Mouse (Mus musculus): ENCODE measurements around the gene Dennd2c. TPM values are rescaled to one million over a fixed set of nuclear protein-coding genes. Genes with fewer than 3 reads are reported as not detected.

The Dennd2c gene
- polyA plus RNA-seq, 1 experiment from 2014 or later, result 3.7 TPM

DNA sequence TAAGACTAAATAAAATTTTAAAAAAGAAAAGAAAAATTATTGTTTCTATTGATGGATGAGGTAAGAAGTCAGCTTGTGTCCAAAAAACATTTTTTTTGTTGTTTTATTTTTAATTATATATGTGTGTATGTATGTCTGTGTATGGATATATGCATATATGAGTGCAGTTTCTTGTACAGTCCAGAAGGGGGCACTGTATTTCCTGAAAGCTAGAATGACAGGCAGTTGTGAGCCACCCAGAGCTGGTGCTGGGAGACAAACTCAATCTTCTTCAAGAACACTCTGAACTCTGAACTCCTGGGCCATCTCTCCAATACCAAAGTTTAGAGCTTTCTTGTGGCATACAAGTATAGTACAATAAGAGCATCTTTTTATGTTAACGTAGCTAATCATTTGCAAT lies 101.2 kb downstream of the Dennd2c start:
- ATAC-seq (ENCODE audit: insufficient number of reproducible peaks, low FRiP score, low TSS enrichment, low read depth) (no peak), DNase-seq (ENCODE audit: low spot score) (no peak)
- Histone ChIP-seq H3K36me3 (ENCODE audit: control insufficient read depth, insufficient read depth, low read length) (no peaks in the 10 kb centered on the region), H3K4me3 (ENCODE audit: low read depth, low read length) (no peak overlapping the region), H3K4me1 (ENCODE audit: control insufficient read depth, insufficient read depth, low read length) (no peaks in the 10 kb centered on the region), H3K27me3 (ENCODE audit: control insufficient read depth, insufficient read depth, low read length) (no peaks in the 10 kb centered on the region), H3K27ac (replicated peaks; ENCODE audit: low read depth, low read length) (no peak overlapping the region), H3K4me2 (ENCODE audit: low read depth, severe bottlenecking) (no peak overlapping the region), H3K9me3 (ENCODE audit: control insufficient read depth, low read length) (no peaks in the 10 kb centered on the region), H3K9ac (ENCODE audit: low read length) (no peak overlapping the region)
- WGBS, result 91% methylated on average over 1 of the region's 1 CpGs

DNA sequence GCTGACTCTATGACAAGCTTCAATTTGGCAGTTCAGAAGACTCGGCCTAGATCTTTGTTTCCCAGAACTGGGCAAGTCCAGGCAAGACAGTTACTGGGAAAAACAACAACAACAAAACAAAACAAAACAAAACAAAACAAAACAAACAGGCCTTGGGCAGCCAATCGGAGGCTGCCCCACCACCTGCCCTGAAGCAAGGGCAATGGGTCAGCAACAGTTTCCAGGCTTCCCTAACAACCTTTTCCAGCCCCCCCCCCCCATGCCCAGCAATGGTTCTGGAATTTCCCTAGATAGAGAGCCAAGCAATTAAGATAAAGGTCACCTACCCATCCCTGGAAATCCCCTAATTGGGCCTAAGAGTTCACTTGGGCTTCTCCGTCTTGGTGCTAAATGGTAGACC lies 102.0 kb downstream of the Dennd2c start:
- no peak overlapping the region for H3K27ac ChIP-seq (replicated peaks; ENCODE audit: low read depth, low read length)
- no peaks in the 10 kb centered on the region for H3K4me1 ChIP-seq (ENCODE audit: control insufficient read depth, insufficient read depth, low read length)
- H3K36me3 ChIP-seq (ENCODE audit: control insufficient read depth, insufficient read depth, low read length), result no peaks in the 10 kb centered on the region
- H3K9me3 ChIP-seq (ENCODE audit: control insufficient read depth, low read length), result no peaks in the 10 kb centered on the region
- ATAC-seq (ENCODE audit: insufficient number of reproducible peaks, low FRiP score, low TSS enrichment, low read depth), result no peak
- H3K4me3 ChIP-seq (ENCODE audit: low read depth, low read length), result no peak overlapping the region
- no peak overlapping the region for H3K4me2 ChIP-seq (ENCODE audit: low read depth, severe bottlenecking)
- H3K27me3 ChIP-seq (ENCODE audit: control insufficient read depth, insufficient read depth, low read length), result no peaks in the 10 kb centered on the region
- WGBS, result 92% methylated on average over 3 of the region's 3 CpGs
- no peak overlapping the region for H3K9ac ChIP-seq (ENCODE audit: low read length)
- no peak for DNase-seq (ENCODE audit: low spot score)

DNA sequence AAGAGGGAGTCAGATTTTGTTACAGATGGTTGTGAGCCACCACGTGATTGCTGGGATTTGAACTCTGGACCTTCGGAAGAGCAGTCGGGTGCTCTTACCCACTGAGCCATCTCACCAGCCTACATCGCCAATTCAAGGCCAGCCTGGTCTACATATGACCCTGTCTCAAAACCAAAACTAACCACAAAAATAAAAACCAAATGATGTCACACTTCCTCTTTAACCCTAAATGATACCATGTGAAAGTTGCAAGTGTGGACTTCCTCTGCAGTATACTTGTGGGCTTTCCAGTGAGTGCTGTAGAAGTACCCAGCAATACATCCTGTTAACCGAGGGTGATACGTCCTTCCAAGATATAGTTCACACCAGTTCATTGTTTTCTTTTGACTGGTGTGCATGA lies 104.0 kb downstream of the Dennd2c start:
- ATAC-seq (ENCODE audit: insufficient number of reproducible peaks, low FRiP score, low TSS enrichment, low read depth) (no peak), DNase-seq (ENCODE audit: low spot score) (no peak)
- WGBS, result 92% methylated on average over 6 of the region's 6 CpGs
- no peaks in the 10 kb centered on the region for H3K36me3 ChIP-seq (ENCODE audit: control insufficient read depth, insufficient read depth, low read length)
- no peak overlapping the region for H3K4me2 ChIP-seq (ENCODE audit: low read depth, severe bottlenecking)
- no peaks in the 10 kb centered on the region for H3K27me3 ChIP-seq (ENCODE audit: control insufficient read depth, insufficient read depth, low read length)
- no peaks in the 10 kb centered on the region for H3K4me1 ChIP-seq (ENCODE audit: control insufficient read depth, insufficient read depth, low read length)
- no peak overlapping the region for H3K9ac ChIP-seq (ENCODE audit: low read length)
- no peak overlapping the region for H3K27ac ChIP-seq (replicated peaks; ENCODE audit: low read depth, low read length)
- no peaks in the 10 kb centered on the region for H3K9me3 ChIP-seq (ENCODE audit: control insufficient read depth, low read length)
- H3K4me3 ChIP-seq (ENCODE audit: low read depth, low read length), result no peak overlapping the region

DNA sequence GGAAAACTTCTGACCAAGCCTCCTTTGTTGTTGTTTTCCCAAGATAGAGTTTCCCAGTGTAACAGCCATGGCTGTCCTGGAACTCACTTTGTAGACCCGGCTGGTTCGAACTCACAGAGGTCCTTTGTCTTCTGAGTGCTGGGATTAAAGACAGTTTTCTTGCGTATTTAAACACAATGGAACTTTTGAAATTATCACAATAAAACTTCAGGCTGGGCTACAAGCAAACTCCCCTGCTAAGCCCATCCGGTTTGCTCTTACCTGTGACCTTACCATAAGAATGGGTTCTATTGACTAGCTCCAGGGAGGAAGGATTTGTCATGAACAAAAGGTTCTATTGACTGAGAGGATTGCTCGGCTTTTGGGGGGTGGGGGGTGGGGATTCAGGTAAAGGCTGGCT lies 105.3 kb downstream of the Dennd2c start:
- H3K4me3 ChIP-seq (ENCODE audit: low read depth, low read length), result no peak overlapping the region
- 66% methylated on average over 5 of the region's 5 CpGs for WGBS
- no peaks in the 10 kb centered on the region for H3K9me3 ChIP-seq (ENCODE audit: control insufficient read depth, low read length)
- H3K36me3 ChIP-seq (ENCODE audit: control insufficient read depth, insufficient read depth, low read length), result no peaks in the 10 kb centered on the region
- no peak overlapping the region for H3K9ac ChIP-seq (ENCODE audit: low read length)
- no peaks in the 10 kb centered on the region for H3K27me3 ChIP-seq (ENCODE audit: control insufficient read depth, insufficient read depth, low read length)
- no peaks in the 10 kb centered on the region for H3K4me1 ChIP-seq (ENCODE audit: control insufficient read depth, insufficient read depth, low read length)
- no peak overlapping the region for H3K4me2 ChIP-seq (ENCODE audit: low read depth, severe bottlenecking)
- ATAC-seq (ENCODE audit: insufficient number of reproducible peaks, low FRiP score, low TSS enrichment, low read depth) (no peak), DNase-seq (ENCODE audit: low spot score) (no peak)
- H3K27ac ChIP-seq (replicated peaks; ENCODE audit: low read depth, low read length), result no peak overlapping the region

DNA sequence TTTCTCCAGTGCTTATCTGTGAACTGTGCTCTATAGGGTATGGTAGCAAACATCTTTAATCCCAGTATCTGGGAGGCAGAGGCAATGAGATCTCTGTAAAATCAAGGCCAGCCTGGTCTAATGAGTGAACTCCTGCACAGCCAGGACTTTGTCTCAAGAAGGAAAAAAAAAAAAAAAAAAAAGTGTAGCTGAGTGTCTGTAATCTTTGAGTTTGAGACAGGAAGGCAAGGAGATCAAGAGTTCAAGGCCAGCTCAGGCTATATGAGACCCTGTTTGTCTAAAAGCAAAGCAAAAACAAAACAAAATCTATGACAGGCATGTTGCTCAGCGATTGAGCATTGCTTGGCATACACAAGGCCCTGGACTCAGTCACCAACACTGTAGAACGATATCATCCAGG lies 105.8 kb downstream of the Dennd2c start:
- Histone ChIP-seq H3K9me3 (ENCODE audit: control insufficient read depth, low read length) (no peaks in the 10 kb centered on the region), H3K27me3 (ENCODE audit: control insufficient read depth, insufficient read depth, low read length) (no peaks in the 10 kb centered on the region), H3K4me1 (ENCODE audit: control insufficient read depth, insufficient read depth, low read length) (no peaks in the 10 kb centered on the region), H3K4me2 (ENCODE audit: low read depth, severe bottlenecking) (no peak overlapping the region), H3K36me3 (ENCODE audit: control insufficient read depth, insufficient read depth, low read length) (no peaks in the 10 kb centered on the region), H3K27ac (replicated peaks; ENCODE audit: low read depth, low read length) (no peak overlapping the region), H3K9ac (ENCODE audit: low read length) (no peak overlapping the region), H3K4me3 (ENCODE audit: low read depth, low read length) (no peak overlapping the region)
- DNase-seq (ENCODE audit: low spot score) (no peak), ATAC-seq (ENCODE audit: insufficient number of reproducible peaks, low FRiP score, low TSS enrichment, low read depth) (no peak)
- WGBS, result 79% methylated on average over 2 of the region's 2 CpGs

DNA sequence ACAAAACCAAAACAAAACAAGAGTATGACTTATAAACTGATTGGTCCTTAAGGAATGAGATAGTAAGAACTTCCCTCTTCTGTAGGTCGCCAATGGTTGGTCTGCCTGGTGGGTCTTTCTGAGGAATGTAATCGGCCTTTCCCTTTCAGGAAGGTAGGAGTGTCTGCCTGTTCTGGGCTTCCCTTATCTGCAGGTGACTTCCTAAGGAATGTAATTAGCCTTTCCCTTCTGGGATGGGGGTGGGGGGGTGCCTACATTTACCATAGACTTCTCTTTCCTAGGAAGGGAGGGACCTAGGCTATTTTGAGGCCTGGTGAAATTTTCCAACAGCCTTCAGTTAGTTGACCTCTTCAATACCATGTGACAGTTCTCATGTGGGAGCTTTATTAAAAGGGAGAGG lies 108.7 kb downstream of the Dennd2c start:
- Histone ChIP-seq H3K9me3 (ENCODE audit: control insufficient read depth, low read length) (no peaks in the 10 kb centered on the region), H3K36me3 (ENCODE audit: control insufficient read depth, insufficient read depth, low read length) (no peaks in the 10 kb centered on the region), H3K4me2 (ENCODE audit: low read depth, severe bottlenecking) (no peak overlapping the region), H3K27ac (replicated peaks; ENCODE audit: low read depth, low read length) (no peak overlapping the region), H3K9ac (ENCODE audit: low read length) (no peak overlapping the region), H3K27me3 (ENCODE audit: control insufficient read depth, insufficient read depth, low read length) (no peaks in the 10 kb centered on the region), H3K4me3 (ENCODE audit: low read depth, low read length) (no peak overlapping the region), H3K4me1 (ENCODE audit: control insufficient read depth, insufficient read depth, low read length) (no peaks in the 10 kb centered on the region)
- WGBS, result 87% methylated on average over 2 of the region's 2 CpGs
- ATAC-seq (ENCODE audit: insufficient number of reproducible peaks, low FRiP score, low TSS enrichment, low read depth), result no peak
- DNase-seq (ENCODE audit: low spot score), result no peak

DNA sequence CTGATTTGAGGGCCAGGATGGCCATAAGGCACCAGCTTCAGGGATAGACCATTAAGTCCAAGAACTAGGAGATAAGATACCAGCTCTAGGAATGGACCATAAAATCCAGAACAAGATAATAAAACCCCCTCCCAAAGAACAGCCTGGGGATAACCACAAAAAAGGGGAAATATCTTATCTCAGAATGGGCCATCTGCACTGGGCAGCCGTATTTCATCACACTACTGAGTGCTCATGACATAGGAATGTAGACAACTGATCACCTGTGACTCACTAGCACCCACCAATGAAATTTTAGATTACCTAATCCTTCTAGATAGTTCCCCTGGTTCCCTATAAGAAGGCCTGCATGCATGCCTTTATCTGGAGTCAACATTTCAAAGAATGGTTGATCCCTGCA lies 109.7 kb downstream of the Dennd2c start:
- no peaks in the 10 kb centered on the region for H3K9me3 ChIP-seq (ENCODE audit: control insufficient read depth, low read length)
- H3K9ac ChIP-seq (ENCODE audit: low read length), result no peak overlapping the region
- H3K4me1 ChIP-seq (ENCODE audit: control insufficient read depth, insufficient read depth, low read length), result no peaks in the 10 kb centered on the region
- WGBS, result 96% methylated on average over 1 of the region's 1 CpGs
- H3K36me3 ChIP-seq (ENCODE audit: control insufficient read depth, insufficient read depth, low read length), result no peaks in the 10 kb centered on the region
- ATAC-seq (ENCODE audit: insufficient number of reproducible peaks, low FRiP score, low TSS enrichment, low read depth) (no peak), DNase-seq (ENCODE audit: low spot score) (no peak)
- H3K4me3 ChIP-seq (ENCODE audit: low read depth, low read length), result no peak overlapping the region
- H3K4me2 ChIP-seq (ENCODE audit: low read depth, severe bottlenecking), result no peak overlapping the region
- no peaks in the 10 kb centered on the region for H3K27me3 ChIP-seq (ENCODE audit: control insufficient read depth, insufficient read depth, low read length)
- H3K27ac ChIP-seq (replicated peaks; ENCODE audit: low read depth, low read length), result no peak overlapping the region

DNA sequence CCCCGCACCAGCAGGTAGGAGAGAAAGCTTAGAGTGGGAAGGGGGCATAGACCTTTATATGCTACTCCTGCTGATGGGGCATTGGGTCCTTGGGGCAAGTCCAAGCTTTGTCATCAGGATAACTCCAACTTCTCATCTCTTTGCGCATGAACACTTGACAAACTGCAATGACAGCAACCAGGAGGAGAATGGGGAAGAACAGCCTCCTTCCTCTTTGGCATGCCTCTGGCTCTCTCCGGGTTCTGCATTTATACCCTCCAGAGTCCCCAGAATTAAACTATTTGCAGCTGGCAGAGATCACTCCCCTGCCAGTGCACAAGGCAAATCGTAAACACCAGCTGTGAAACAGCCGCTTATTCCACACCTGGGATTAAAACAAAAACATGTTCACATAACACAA lies 111.1 kb downstream of the Dennd2c start:
- Histone ChIP-seq H3K27ac (replicated peaks; ENCODE audit: low read depth, low read length) (no peak overlapping the region), H3K4me3 (ENCODE audit: low read depth, low read length) (no peak overlapping the region), H3K9ac (ENCODE audit: low read length) (no peak overlapping the region), H3K27me3 (ENCODE audit: control insufficient read depth, insufficient read depth, low read length) (no peaks in the 10 kb centered on the region), H3K4me2 (ENCODE audit: low read depth, severe bottlenecking) (no peak overlapping the region), H3K9me3 (ENCODE audit: control insufficient read depth, low read length) (no peaks in the 10 kb centered on the region), H3K4me1 (ENCODE audit: control insufficient read depth, insufficient read depth, low read length) (no peaks in the 10 kb centered on the region), H3K36me3 (ENCODE audit: control insufficient read depth, insufficient read depth, low read length) (no peaks in the 10 kb centered on the region)
- peak; percentile 41 for DNase-seq (ENCODE audit: low spot score)
- 53% methylated on average over 5 of the region's 5 CpGs for WGBS
- no peak for ATAC-seq (ENCODE audit: insufficient number of reproducible peaks, low FRiP score, low TSS enrichment, low read depth)

DNA sequence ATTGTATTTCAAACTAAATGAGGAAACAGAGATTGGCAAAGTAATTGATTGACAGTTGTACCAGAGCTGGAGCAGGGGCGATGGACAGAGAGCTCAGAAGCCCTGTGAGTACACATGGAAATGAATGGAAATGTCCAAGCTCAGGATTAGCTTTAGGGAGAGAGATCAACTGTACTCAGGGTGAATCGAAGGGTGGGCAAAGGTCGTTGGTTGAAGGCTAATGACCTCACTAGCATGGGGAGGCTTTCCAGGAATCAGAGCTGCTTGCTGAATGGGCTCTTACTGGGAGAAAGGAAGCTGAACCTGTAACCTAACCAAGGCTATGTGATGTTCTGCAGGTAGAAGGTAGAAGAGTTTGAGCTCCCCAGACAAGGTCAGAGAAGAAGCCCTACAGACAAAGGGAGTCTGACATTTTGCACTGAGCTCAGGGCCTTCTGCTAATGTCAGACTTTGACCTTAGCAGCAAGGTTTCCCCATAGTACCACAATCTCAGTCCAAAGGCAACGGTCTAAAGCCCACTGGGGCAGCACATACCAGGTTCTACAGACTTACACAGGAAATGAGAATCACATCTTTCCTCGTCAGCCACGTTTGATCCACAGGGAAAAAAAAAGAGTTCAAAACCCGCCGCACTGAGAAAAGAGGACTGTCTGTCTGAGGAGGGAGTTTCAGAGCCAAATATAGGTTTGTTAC lies 112.3 kb downstream of the Dennd2c start:
- Histone ChIP-seq H3K4me1 (ENCODE audit: control insufficient read depth, insufficient read depth, low read length) (no peaks in the 10 kb centered on the region), H3K9ac (ENCODE audit: low read length) (no peak overlapping the region), H3K27ac (replicated peaks; ENCODE audit: low read depth, low read length) (no peak overlapping the region), H3K4me3 (ENCODE audit: low read depth, low read length) (no peak overlapping the region), H3K4me2 (ENCODE audit: low read depth, severe bottlenecking) (no peak overlapping the region), H3K27me3 (ENCODE audit: control insufficient read depth, insufficient read depth, low read length) (no peaks in the 10 kb centered on the region), H3K36me3 (ENCODE audit: control insufficient read depth, insufficient read depth, low read length) (no peaks in the 10 kb centered on the region), H3K9me3 (ENCODE audit: control insufficient read depth, low read length) (no peaks in the 10 kb centered on the region)
- no peak for DNase-seq (ENCODE audit: low spot score)
- ATAC-seq (ENCODE audit: insufficient number of reproducible peaks, low FRiP score, low TSS enrichment, low read depth), result no peak
- WGBS, result 88% methylated on average over 8 of the region's 8 CpGs

Data from limb, embryonic 11.5 days (tissue).